Mouse (Mus musculus) heart, adult 2 months (tissue): ENCODE results near the gene Ndst2.

ENCODE experiments used
- CTCF ChIP-seq: fragments of 200-600 bp; IDR thresholded peaks from 2 replicates; pipeline ENCODE4 v1.8.1; 2022; ENCODE audit warnings: antibody characterized with exemption, mild to moderate bottlenecking, moderate library complexity
- EP300 ChIP-seq: fragments of 200-500 bp; IDR thresholded peaks from 2 replicates; pipeline ENCODE4 v1.6.1; 2011; ENCODE audit warnings: low read depth, low read length, control low read depth; ENCODE audit not compliant: insufficient read depth
- POLR2A ChIP-seq: fragments of 200-500 bp; IDR thresholded peaks from 2 replicates; pipeline ENCODE4 v1.6.1; 2011; ENCODE audit warnings: mild to moderate bottlenecking, low read depth, low read length, control low read depth; ENCODE audit not compliant: insufficient read depth

DNA sequence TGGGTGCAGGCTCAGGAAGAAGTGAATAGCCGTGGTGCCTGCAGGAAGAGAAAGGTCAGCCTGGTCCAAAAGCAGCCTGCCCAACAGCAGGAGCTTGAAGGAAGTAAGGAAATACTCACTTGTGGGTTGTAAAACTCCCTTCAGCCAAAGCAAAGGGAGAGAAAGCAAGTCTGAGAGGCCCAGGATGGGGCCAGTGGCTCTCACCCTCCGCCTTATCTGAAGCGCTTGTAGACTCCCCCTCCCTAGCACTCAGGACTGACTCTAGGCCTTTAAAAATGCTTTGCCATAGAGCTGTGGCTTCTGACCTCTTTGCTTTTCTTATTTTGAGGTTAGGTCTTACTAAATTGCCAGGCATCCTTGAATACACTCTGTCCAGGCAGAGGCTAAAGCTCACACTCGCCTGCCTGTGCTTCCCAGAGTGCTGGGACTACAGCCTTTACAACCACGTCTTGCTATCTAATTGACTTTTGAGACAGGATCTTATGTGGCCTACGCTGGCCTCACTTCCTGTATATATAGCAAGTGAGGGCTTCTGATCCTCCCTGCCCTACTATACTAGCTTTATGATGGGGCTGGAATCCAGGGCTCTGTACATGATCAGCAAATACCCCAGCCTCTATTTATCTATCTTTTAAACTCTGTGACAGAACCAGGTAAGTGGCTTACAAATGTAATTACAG lies 8.6 kb downstream of the Ndst2 start:
- TF ChIP-seq EP300 (no peak), CTCF (no peak), POLR2A (no peak)
